Mouse (Mus musculus) MEL (cell line): ENCODE results near the gene Zbtb20. TPM values are rescaled to one million over a fixed set of nuclear protein-coding genes. Genes with fewer than 3 reads are reported as not detected.

Source experiments
- DNase-seq: peaks from one replicate; pipeline ENCODE4 v3.0.0; 2011; ENCODE audit warnings: low read depth, low spot score
- H3K27ac ChIP-seq: 2 replicates; pipeline ENCODE4 v1.5.1; 2012; ENCODE audit warnings: low read depth, mild to moderate bottlenecking, control low read depth, low read length, moderate library complexity; ENCODE audit not compliant: control insufficient read depth
- H3K27me3 ChIP-seq, 2 experiments: fragments of 150-350 bp in 1 of 2; sonication (generic) in 1 of 2; 2 replicates each; pipeline ENCODE4 v1.6.1; 2012; ENCODE audit warnings: low read length in 2 of 2, mild to moderate bottlenecking in 2 of 2, improper control_type of control experiment in 1 of 2, moderate library complexity in 1 of 2; ENCODE audit not compliant: insufficient read depth in 2 of 2, control insufficient read depth in 1 of 2
- H3K36me3 ChIP-seq, 2 experiments: 2 replicates each; pipeline ENCODE4 v1.6.1; 2012 to 2014; ENCODE audit warnings: low read length in 2 of 2, improper control_type of control experiment in 1 of 2, inconsistent platforms in 1 of 2, mild to moderate bottlenecking in 1 of 2; ENCODE audit not compliant: insufficient read depth in 2 of 2, control insufficient read depth in 1 of 2
- H3K4me1 ChIP-seq, 2 experiments: fragments of 150-350 bp in 1 of 2; sonication (generic) in 1 of 2; 2 replicates each; pipeline ENCODE4 v1.6.1; 2012; ENCODE audit warnings: low read length in 2 of 2, improper control_type of control experiment in 1 of 2, mild to moderate bottlenecking in 1 of 2; ENCODE audit not compliant: insufficient read depth in 2 of 2, control insufficient read depth in 1 of 2
- H3K4me3 ChIP-seq, 2 experiments: fragments of 150-350 bp in 1 of 2; sonication (generic) in 1 of 2; 2 replicates each; pipeline ENCODE4 v1.5.1; 2012; ENCODE audit warnings: low read depth in 2 of 2, low read length in 2 of 2, mild to moderate bottlenecking in 2 of 2, moderate library complexity in 2 of 2, control low read depth in 1 of 2, improper control_type of control experiment in 1 of 2; ENCODE audit not compliant: control insufficient read depth in 1 of 2, insufficient read depth in 1 of 2
- H3K79me2 ChIP-seq: 2 replicates; pipeline ENCODE4 v1.6.1; 2012; ENCODE audit warnings: mild to moderate bottlenecking, low read length, moderate library complexity; ENCODE audit not compliant: control insufficient read depth, poor library complexity, insufficient read depth
- H3K9ac ChIP-seq: 2 replicates; pipeline ENCODE4 v1.6.1; 2012; ENCODE audit warnings: low read depth, mild to moderate bottlenecking, control low read depth, low read length, moderate library complexity; ENCODE audit not compliant: control insufficient read depth, poor library complexity, severe bottlenecking
- H3K9me3 ChIP-seq: fragments of 150-350 bp; sonication (generic); replicated peaks from 2 replicates; pipeline ENCODE4 v1.6.1; 2012; ENCODE audit warnings: mild to moderate bottlenecking, low read length, improper control_type of control experiment, moderate library complexity; ENCODE audit not compliant: insufficient read depth
- CHD1 ChIP-seq: IDR thresholded peaks from 2 replicates; pipeline ENCODE4 v1.6.1; 2012; ENCODE audit warnings: low read depth, mild to moderate bottlenecking, inconsistent platforms, low read length, improper control_type of control experiment
- CHD2 ChIP-seq: IDR thresholded peaks from 2 replicates; pipeline ENCODE4 v1.6.1; 2011; ENCODE audit warnings: low read length, improper control_type of control experiment
- ELF1 ChIP-seq: IDR thresholded peaks from 2 replicates; pipeline ENCODE4 v1.6.1; 2014; ENCODE audit warnings: low read depth, mild to moderate bottlenecking, inconsistent platforms, low read length, improper control_type of control experiment, moderate library complexity
- GATA1 ChIP-seq: IDR thresholded peaks from 2 replicates; pipeline ENCODE4 v1.6.1; 2011; ENCODE audit warnings: low read depth, low read length, improper control_type of control experiment
- KAT2A ChIP-seq: conservative IDR thresholded peaks from 2 replicates; pipeline ENCODE4 v1.6.1; 2012; ENCODE audit warnings: low read depth, low read length, improper control_type of control experiment, inconsistent platforms
- MAX ChIP-seq: IDR thresholded peaks from 2 replicates; pipeline ENCODE4 v1.6.1; 2011; ENCODE audit warnings: low read length, improper control_type of control experiment
- MAZ ChIP-seq: IDR thresholded peaks from 2 replicates; pipeline ENCODE4 v1.6.1; 2012; ENCODE audit warnings: low read depth, mild to moderate bottlenecking, inconsistent platforms, low read length, improper control_type of control experiment
- MXI1 ChIP-seq: IDR thresholded peaks from 2 replicates; pipeline ENCODE4 v1.6.1; 2011; ENCODE audit warnings: mild to moderate bottlenecking, low read depth, low read length, improper control_type of control experiment
- NELFE ChIP-seq: IDR thresholded peaks from 2 replicates; pipeline ENCODE4 v1.6.1; 2011; ENCODE audit warnings: low read depth, low read length, improper control_type of control experiment
- NRF1 ChIP-seq: IDR thresholded peaks from 2 replicates; pipeline ENCODE4 v1.6.1; 2014; ENCODE audit warnings: low read depth, mild to moderate bottlenecking, inconsistent platforms, low read length, improper control_type of control experiment, moderate library complexity; ENCODE audit not compliant: poor library complexity, insufficient read depth, severe bottlenecking
- POLR2A ChIP-seq, 2 experiments: IDR thresholded peaks; 2 replicates each; pipeline ENCODE4 v1.6.1; 2011 to 2012; ENCODE audit warnings: low read length in 2 of 2, mild to moderate bottlenecking in 2 of 2, control low read depth in 1 of 2, improper control_type of control experiment in 1 of 2, low read depth in 1 of 2, moderate library complexity in 1 of 2; ENCODE audit not compliant: control insufficient read depth in 1 of 2, insufficient read depth in 1 of 2, poor library complexity in 1 of 2
- POLR2AphosphoS2 ChIP-seq: IDR thresholded peaks from 2 replicates; pipeline ENCODE4 v1.6.1; 2011; ENCODE audit warnings: low read length, improper control_type of control experiment
- POLR2AphosphoS5 ChIP-seq: IDR thresholded peaks from 2 replicates; pipeline ENCODE4 v1.6.1; 2012; ENCODE audit warnings: low read depth, borderline replicate concordance, mild to moderate bottlenecking, inconsistent platforms, low read length, moderate library complexity, mixed read lengths
- RAD21 ChIP-seq: IDR thresholded peaks from 2 replicates; pipeline ENCODE4 v1.6.1; 2011; ENCODE audit warnings: mild to moderate bottlenecking, low read depth, low read length, improper control_type of control experiment
- RCOR1 ChIP-seq: IDR thresholded peaks from 2 replicates; pipeline ENCODE4 v1.6.1; 2012; ENCODE audit warnings: low read depth, mild to moderate bottlenecking, inconsistent platforms, low read length, improper control_type of control experiment
- TAL1 ChIP-seq: IDR thresholded peaks from 2 replicates; pipeline ENCODE4 v1.6.1; 2012; ENCODE audit warnings: mild to moderate bottlenecking, inconsistent platforms, low read length, moderate library complexity, mixed read lengths
- TBP ChIP-seq: IDR thresholded peaks from 2 replicates; pipeline ENCODE4 v1.8.0; 2011; ENCODE audit warnings: low read depth, low read length, improper control_type of control experiment
- TCF12 ChIP-seq: IDR thresholded peaks from 2 replicates; pipeline ENCODE4 v1.6.1; 2014; ENCODE audit warnings: low read depth, mild to moderate bottlenecking, inconsistent platforms, low read length, improper control_type of control experiment, moderate library complexity
- UBTF ChIP-seq: IDR thresholded peaks from 2 replicates; pipeline ENCODE4 v1.6.1; 2012; ENCODE audit warnings: low read depth, mild to moderate bottlenecking, inconsistent platforms, low read length, improper control_type of control experiment, moderate library complexity, borderline replicate concordance; ENCODE audit not compliant: insufficient read depth
- ZC3H11A ChIP-seq: IDR thresholded peaks from 2 replicates; pipeline ENCODE4 v1.6.1; 2012; ENCODE audit warnings: low read depth, mild to moderate bottlenecking, inconsistent platforms, low read length, improper control_type of control experiment
- ZMIZ1 ChIP-seq: IDR thresholded peaks from 2 replicates; pipeline ENCODE4 v1.6.1; 2012; ENCODE audit warnings: low read depth, mild to moderate bottlenecking, inconsistent platforms, low read length, improper control_type of control experiment, moderate library complexity
- ZNF384 ChIP-seq: IDR thresholded peaks from 2 replicates; pipeline ENCODE4 v1.6.1; 2012; ENCODE audit warnings: low read depth, mild to moderate bottlenecking, inconsistent platforms, low read length, improper control_type of control experiment
- polyA plus RNA-seq, 2 experiments: library from polyadenylated mRNA; stranded (reverse) in 1 of 2; unstranded in 1 of 2; fragments of >175 nt in 1 of 2; fragments of >200 nt in 1 of 2; gene quantifications; 2 replicates each; pipeline versions ENCODE4 v1.2.1 to v1.2.4; 2012; ENCODE audit warnings: low replicate concordance in 2 of 2, low read depth in 1 of 2; ENCODE audit not compliant: insufficient read length in 2 of 2, insufficient read depth in 1 of 2, missing spikeins in 1 of 2
- total RNA-seq: library from RNA; depleted of rRNA; stranded (reverse); fragments of 300-350 nt; gene quantifications from 2 replicates; pipeline ENCODE4 v1.2.3, GENCODE M21; 2012

The Zbtb20 gene
- total and polyA plus RNA-seq, 3 experiments, result 0.17 to 0.27 TPM; not detected in 1

- no peaks in the 10 kb centered on the region for H3K79me2 ChIP-seq
- H3K27me3 ChIP-seq, result peaks cover 0 to 2% of the 10 kb centered on the region in 2 experiments; a peak in 2 of 4 replicates
- DNase-seq, result no peak
- no peak overlapping the region for H3K9ac ChIP-seq
- H3K27ac ChIP-seq, result no peak overlapping the region
- no peaks in the 10 kb centered on the region for H3K36me3 ChIP-seq
- TF ChIP-seq GATA1 (no peak), RCOR1 (no peak), CHD1 (no peak), CHD2 (no peak), MAZ (no peak), UBTF (no peak), ZC3H11A (no peak), NRF1 (no peak)
- no peaks in the 10 kb centered on the region for H3K9me3 ChIP-seq
- no peak overlapping the region for H3K4me3 ChIP-seq
- no peaks in the 10 kb centered on the region; a peak in 1 of 4 replicates for H3K4me1 ChIP-seq
Observed at GRCm38 (mm10) chr16:43476921-43477320, 601.2 kb downstream of the Zbtb20 start.

DNA sequence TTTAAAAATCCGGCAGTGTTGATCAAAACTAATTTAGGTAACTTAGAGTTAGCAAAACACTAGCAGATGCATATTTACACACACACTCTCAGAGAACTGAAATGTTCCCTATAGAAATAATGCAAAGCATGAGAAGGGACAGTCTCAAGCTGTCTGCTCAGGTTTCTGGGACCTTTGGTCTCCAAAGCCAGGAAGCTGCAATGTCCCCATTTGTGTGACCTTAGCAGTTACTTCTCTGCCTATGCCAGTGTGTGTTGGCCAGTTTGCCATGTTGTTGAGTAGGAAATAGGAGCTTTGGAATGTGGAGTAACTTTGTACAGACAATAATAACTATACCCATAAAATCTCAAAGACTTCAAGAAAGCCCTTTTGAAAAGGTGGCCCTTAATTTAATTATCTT, 602.7 kb downstream of the Zbtb20 start:
- Histone ChIP-seq H3K27ac (no peak overlapping the region), H3K79me2 (no peaks in the 10 kb centered on the region), H3K4me3 (no peak overlapping the region), H3K27me3 (no peaks in the 10 kb centered on the region; a peak in 1 of 4 replicates), H3K36me3 (no peaks in the 10 kb centered on the region), H3K9me3 (no peaks in the 10 kb centered on the region), H3K4me1 (no peaks in the 10 kb centered on the region; a peak in 1 of 4 replicates), H3K9ac (no peak overlapping the region)
- DNase-seq, result no peak
- TF ChIP-seq POLR2AphosphoS5 (no peak), TBP (no peak), TAL1 (no peak), NELFE (no peak), TCF12 (no peak), RAD21 (no peak), MXI1 (no peak), MAX (no peak), KAT2A (no peak)

- Histone ChIP-seq H3K79me2 (no peaks in the 10 kb centered on the region), H3K36me3 (no peaks in the 10 kb centered on the region), H3K27me3 (peaks cover 2 to 6% of the 10 kb centered on the region in 2 experiments; a peak in 3 of 4 replicates), H3K9ac (no peak overlapping the region), H3K4me1 (no peaks in the 10 kb centered on the region; a peak in 1 of 4 replicates), H3K4me3 (no peak overlapping the region), H3K9me3 (no peaks in the 10 kb centered on the region), H3K27ac (no peak overlapping the region)
- TF ChIP-seq ELF1 (no peak), MXI1 (no peak), CHD2 (no peak), POLR2AphosphoS2 (no peak), POLR2A (IDR thresholded peaks at IDR 0.05; ENCODE audit: control insufficient read depth in 1 of 2, insufficient read depth in 1 of 2, low read depth in 1 of 2, low read length in 2 of 2, poor library complexity in 1 of 2) (no peak), ZNF384 (no peak), ZMIZ1 (no peak), MAZ (no peak), ZC3H11A (no peak), UBTF (no peak)
- DNase-seq, result no peak
Observed at GRCm38 (mm10) chr16:43480532-43480931, 604.9 kb downstream of the Zbtb20 start.
